Mouse (Mus musculus): Measurements from ENCODE around the gene Ephb1. TPM values are rescaled to one million over a fixed set of nuclear protein-coding genes. Genes with fewer than 3 reads are reported as not detected.

Ephb1 gene
- polyA plus RNA-seq, 1 experiment from 2014 or later, result 1.7 TPM

DNA sequence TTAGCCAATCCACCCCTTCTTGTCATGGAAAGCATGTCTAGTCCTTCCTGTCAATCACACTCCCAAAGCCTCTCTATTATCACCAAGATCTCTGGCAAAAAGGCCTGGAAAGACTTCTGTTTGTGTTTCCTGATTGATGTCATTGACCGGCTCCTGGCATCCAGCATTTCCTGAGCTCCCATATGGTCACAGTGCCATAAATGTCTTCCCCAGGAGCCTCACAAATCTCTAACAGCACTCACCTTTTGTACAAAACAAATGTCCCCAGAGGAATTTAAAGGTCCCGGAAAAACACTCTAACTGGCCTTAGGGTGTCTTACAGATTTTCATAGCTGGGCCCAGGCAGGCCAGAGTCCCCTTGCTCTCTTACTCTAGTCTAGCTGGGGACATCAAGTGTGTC lies 112.9 kb downstream of the Ephb1 start:
- ATAC-seq (ENCODE audit: insufficient number of reproducible peaks, insufficient read depth, low FRiP score, low read depth), result no peak
- no peak overlapping the region for H3K4me2 ChIP-seq (ENCODE audit: low read length)
- H3K36me3 ChIP-seq (ENCODE audit: control insufficient read depth, insufficient read depth, low read length), result no peaks in the 10 kb centered on the region
- no peaks in the 10 kb centered on the region for H3K9me3 ChIP-seq (ENCODE audit: control insufficient read depth, low read length)
- no peak overlapping the region for H3K4me3 ChIP-seq (ENCODE audit: control insufficient read depth in 1 of 2, insufficient read depth in 1 of 2, low read depth in 1 of 2, low read length in 2 of 2)
- no peaks in the 10 kb centered on the region for H3K4me1 ChIP-seq (ENCODE audit: control insufficient read depth in 2 of 2, insufficient read depth in 2 of 2, low read length in 2 of 2)
- H3K27ac ChIP-seq (replicated peaks in 1 of 2; ENCODE audit: control insufficient read depth in 1 of 2, insufficient read depth in 1 of 2, low read depth in 2 of 2, low read length in 2 of 2), result no peak overlapping the region
- 70% methylated on average over 2 of the region's 2 CpGs for WGBS
- H3K9ac ChIP-seq (ENCODE audit: low read length), result no peak overlapping the region
- H3K27me3 ChIP-seq (ENCODE audit: control insufficient read depth, insufficient read depth, low read length), result peaks cover 15% of the 10 kb centered on the region

DNA sequence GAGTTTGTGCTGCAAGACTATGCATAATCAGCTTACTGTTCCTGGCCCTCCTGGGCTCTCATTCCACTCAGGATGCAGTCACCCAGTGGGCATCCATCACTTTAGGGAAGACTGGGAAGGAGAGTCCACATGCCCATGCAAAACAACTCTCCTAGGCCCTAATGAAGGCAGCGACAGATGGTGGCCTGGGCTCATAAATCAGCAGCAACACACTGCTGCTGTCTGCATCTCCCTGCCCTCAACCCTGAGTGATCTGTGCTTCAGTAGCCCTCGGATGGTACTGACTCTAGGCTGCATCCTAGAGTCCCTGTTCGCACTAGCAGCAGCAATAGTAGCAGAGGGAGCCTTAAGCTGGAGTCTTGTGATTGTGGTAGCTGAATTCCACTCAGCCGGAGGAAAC lies 114.3 kb downstream of the Ephb1 start:
- peaks cover 12% of the 10 kb centered on the region; the same call in 1 of the 2 replicates for H3K27me3 ChIP-seq (ENCODE audit: control insufficient read depth, insufficient read depth, low read length)
- WGBS, result 77% methylated on average over 4 of the region's 4 CpGs

DNA sequence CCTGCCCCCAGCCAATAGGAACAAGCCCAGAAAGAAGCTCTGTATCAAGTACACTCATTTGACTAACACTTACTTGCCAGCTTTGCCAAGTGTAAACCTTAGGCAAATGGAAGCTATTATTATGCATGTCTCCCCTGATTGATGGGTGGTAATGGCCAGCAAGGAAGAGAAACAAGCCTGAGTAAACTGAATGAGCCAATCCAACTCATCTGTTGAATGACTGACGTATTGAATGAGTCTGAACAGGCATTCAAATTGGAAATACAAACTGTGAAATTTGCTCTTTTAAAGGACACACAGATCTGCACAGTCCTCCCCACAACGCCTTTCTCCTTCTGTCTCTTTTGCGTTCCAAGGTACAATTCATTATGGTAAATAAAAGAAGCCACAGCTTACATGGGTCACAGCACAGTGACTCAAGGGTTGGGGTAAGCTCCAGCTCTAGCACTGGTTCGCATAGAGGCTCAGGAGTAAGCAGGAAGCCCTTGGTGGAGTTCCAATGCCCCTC lies 119.0 kb downstream of the Ephb1 start:
- Histone ChIP-seq H3K36me3 (ENCODE audit: control insufficient read depth, insufficient read depth, low read length) (no peaks in the 10 kb centered on the region), H3K9me3 (ENCODE audit: control insufficient read depth, low read length) (no peaks in the 10 kb centered on the region), H3K9ac (ENCODE audit: low read length) (no peak overlapping the region), H3K4me3 (ENCODE audit: control insufficient read depth in 1 of 2, insufficient read depth in 1 of 2, low read depth in 1 of 2, low read length in 2 of 2) (no peak overlapping the region), H3K27ac (replicated peaks in 1 of 2; ENCODE audit: control insufficient read depth in 1 of 2, insufficient read depth in 1 of 2, low read depth in 2 of 2, low read length in 2 of 2) (no peak overlapping the region), H3K4me1 (ENCODE audit: control insufficient read depth in 2 of 2, insufficient read depth in 2 of 2, low read length in 2 of 2) (no peaks in the 10 kb centered on the region), H3K4me2 (ENCODE audit: low read length) (no peak overlapping the region), H3K27me3 (ENCODE audit: control insufficient read depth, insufficient read depth, low read length) (no peaks in the 10 kb centered on the region)
- no peak for ATAC-seq (ENCODE audit: insufficient number of reproducible peaks, insufficient read depth, low FRiP score, low read depth)
- WGBS, result 78% methylated on average over 4 of the region's 4 CpGs

More for the DNA sequence above, 114.3 kb downstream of the Ephb1 start:
- H3K36me3 ChIP-seq (ENCODE audit: control insufficient read depth, insufficient read depth, low read length), result no peaks in the 10 kb centered on the region
- no peaks in the 10 kb centered on the region for H3K9me3 ChIP-seq (ENCODE audit: control insufficient read depth, low read length)
- no peak overlapping the region for H3K4me2 ChIP-seq (ENCODE audit: low read length)
- no peak overlapping the region for H3K27ac ChIP-seq (replicated peaks in 1 of 2; ENCODE audit: control insufficient read depth in 1 of 2, insufficient read depth in 1 of 2, low read depth in 2 of 2, low read length in 2 of 2)
- H3K9ac ChIP-seq (ENCODE audit: low read length), result no peak overlapping the region
- ATAC-seq (ENCODE audit: insufficient number of reproducible peaks, insufficient read depth, low FRiP score, low read depth), result no peak
- H3K4me3 ChIP-seq (ENCODE audit: control insufficient read depth in 1 of 2, insufficient read depth in 1 of 2, low read depth in 1 of 2, low read length in 2 of 2), result no peak overlapping the region
- no peaks in the 10 kb centered on the region for H3K4me1 ChIP-seq (ENCODE audit: control insufficient read depth in 2 of 2, insufficient read depth in 2 of 2, low read length in 2 of 2)

DNA sequence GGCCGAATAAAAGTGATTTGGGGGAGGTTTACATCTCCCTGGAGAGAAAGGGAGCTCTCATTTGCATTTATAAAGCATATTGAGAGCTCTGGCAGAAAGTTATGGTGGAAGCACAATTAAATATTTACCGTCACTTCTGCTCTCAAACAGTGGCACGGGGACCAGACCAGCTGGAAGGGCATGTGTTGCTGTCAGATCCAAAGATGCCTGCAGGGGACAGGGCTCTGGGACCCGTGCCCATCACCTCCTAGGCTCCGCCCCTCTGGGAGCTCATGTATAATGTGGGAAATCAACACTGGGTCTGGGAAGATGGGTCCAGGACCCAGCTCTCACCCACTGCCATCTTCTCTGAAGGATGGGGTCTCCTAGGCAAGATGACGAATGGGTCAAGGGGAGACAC lies 123.2 kb downstream of the Ephb1 start:
- no peak overlapping the region for H3K4me3 ChIP-seq (ENCODE audit: control insufficient read depth in 1 of 2, insufficient read depth in 1 of 2, low read depth in 1 of 2, low read length in 2 of 2)

DNA sequence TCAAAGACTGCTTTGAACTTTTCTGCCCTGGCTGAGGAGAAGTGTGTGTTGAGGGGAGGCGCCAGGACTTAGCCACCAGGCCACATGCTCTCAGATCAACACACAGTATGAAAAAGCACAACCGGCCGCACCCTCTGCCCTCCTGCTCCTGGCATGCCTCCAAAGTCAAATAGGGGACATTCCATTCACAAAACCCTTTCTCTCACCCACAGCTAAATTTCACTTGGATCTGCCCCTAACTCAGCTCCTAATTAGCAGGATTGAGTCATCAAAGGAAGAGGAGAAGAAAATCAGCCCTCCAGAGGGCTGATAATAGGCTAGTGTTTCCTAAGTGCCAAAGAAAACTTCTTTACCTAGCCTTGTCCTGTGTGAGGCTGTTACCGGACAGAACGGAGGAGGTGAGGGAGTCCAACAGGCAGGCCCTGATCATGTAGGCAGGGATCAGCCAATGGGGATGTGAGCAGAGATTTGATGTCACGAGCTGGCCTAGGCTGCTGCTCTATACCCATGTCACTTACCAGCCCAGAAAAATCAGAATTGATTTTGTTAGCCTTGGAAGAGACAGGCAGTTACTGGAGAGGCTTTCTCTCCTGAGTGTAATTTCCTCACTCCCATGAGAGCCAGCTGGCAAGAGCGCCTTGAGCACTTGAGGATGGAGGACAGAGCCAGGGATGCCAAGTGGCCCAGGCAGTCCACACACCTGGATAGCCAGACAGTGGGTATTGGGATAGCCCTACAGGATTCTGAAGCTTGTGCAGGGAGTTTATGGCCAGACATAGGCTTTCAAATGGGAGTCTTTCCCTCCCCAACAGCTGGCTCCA lies 137.5 kb downstream of the Ephb1 start:
- Histone ChIP-seq H3K27ac (replicated peaks in 1 of 2; ENCODE audit: control insufficient read depth in 1 of 2, insufficient read depth in 1 of 2, low read depth in 2 of 2, low read length in 2 of 2) (no peak overlapping the region), H3K9ac (ENCODE audit: low read length) (no peak overlapping the region), H3K4me3 (ENCODE audit: control insufficient read depth in 1 of 2, insufficient read depth in 1 of 2, low read depth in 1 of 2, low read length in 2 of 2) (no peak overlapping the region), H3K4me1 (ENCODE audit: control insufficient read depth in 2 of 2, insufficient read depth in 2 of 2, low read length in 2 of 2) (peaks cover 0 to 4% of the 10 kb centered on the region in 2 experiments; a peak in 3 of 4 replicates), H3K4me2 (ENCODE audit: low read length) (no peak overlapping the region), H3K27me3 (ENCODE audit: control insufficient read depth, insufficient read depth, low read length) (no peaks in the 10 kb centered on the region; the same call in none of the 2 replicates), H3K36me3 (ENCODE audit: control insufficient read depth, insufficient read depth, low read length) (no peaks in the 10 kb centered on the region), H3K9me3 (ENCODE audit: control insufficient read depth, low read length) (no peaks in the 10 kb centered on the region)
- no peak for ATAC-seq (ENCODE audit: insufficient number of reproducible peaks, insufficient read depth, low FRiP score, low read depth)
- WGBS, result 39% methylated on average over 7 of the region's 7 CpGs

More for the DNA sequence above, 123.2 kb downstream of the Ephb1 start:
- no peak overlapping the region for H3K4me2 ChIP-seq (ENCODE audit: low read length)
- H3K4me1 ChIP-seq (ENCODE audit: control insufficient read depth in 2 of 2, insufficient read depth in 2 of 2, low read length in 2 of 2), result no peaks in the 10 kb centered on the region
- no peaks in the 10 kb centered on the region for H3K9me3 ChIP-seq (ENCODE audit: control insufficient read depth, low read length)
- H3K9ac ChIP-seq (ENCODE audit: low read length), result no peak overlapping the region
- H3K36me3 ChIP-seq (ENCODE audit: control insufficient read depth, insufficient read depth, low read length), result no peaks in the 10 kb centered on the region
- H3K27ac ChIP-seq (replicated peaks in 1 of 2; ENCODE audit: control insufficient read depth in 1 of 2, insufficient read depth in 1 of 2, low read depth in 2 of 2, low read length in 2 of 2), result no peak overlapping the region
- ATAC-seq (ENCODE audit: insufficient number of reproducible peaks, insufficient read depth, low FRiP score, low read depth), result no peak
- WGBS, result 64% methylated on average over 6 of the region's 6 CpGs
- 0 out of 2 replicates have a peak, but pooled peaks cover 3% of the 10 kb centered on the region for H3K27me3 ChIP-seq (ENCODE audit: control insufficient read depth, insufficient read depth, low read length)

DNA sequence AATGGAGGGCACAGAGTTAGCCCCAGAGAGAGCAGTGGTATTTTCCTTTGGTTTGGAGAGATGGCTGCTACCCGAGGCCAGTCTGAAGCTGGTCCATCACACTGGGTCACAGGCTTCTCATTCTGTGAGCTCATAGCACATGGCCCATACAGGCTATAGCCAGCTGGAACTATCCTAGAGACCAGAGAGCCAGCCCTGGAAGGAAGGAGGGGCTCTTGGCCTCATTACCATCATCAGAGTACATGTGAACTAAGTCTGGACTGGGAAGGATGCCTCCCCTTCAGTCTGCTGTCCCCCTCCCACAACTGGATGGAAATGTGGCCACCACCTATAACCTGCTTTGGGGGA lies 142.5 kb downstream of the Ephb1 start:
- Histone ChIP-seq H3K4me3 (ENCODE audit: control insufficient read depth in 1 of 2, insufficient read depth in 1 of 2, low read depth in 1 of 2, low read length in 2 of 2) (no peak overlapping the region), H3K4me2 (ENCODE audit: low read length) (no peak overlapping the region), H3K27me3 (ENCODE audit: control insufficient read depth, insufficient read depth, low read length) (no peaks in the 10 kb centered on the region; the same call in 1 of the 2 replicates), H3K9ac (ENCODE audit: low read length) (no peak overlapping the region), H3K36me3 (ENCODE audit: control insufficient read depth, insufficient read depth, low read length) (no peaks in the 10 kb centered on the region), H3K9me3 (ENCODE audit: control insufficient read depth, low read length) (no peaks in the 10 kb centered on the region), H3K27ac (replicated peaks in 1 of 2; ENCODE audit: control insufficient read depth in 1 of 2, insufficient read depth in 1 of 2, low read depth in 2 of 2, low read length in 2 of 2) (no peak overlapping the region), H3K4me1 (ENCODE audit: control insufficient read depth in 2 of 2, insufficient read depth in 2 of 2, low read length in 2 of 2) (peaks cover 0 to 4% of the 10 kb centered on the region in 2 experiments; a peak in 3 of 4 replicates)
- no peak for ATAC-seq (ENCODE audit: insufficient number of reproducible peaks, insufficient read depth, low FRiP score, low read depth)
- WGBS, result 42% methylated on average over 1 of the region's 1 CpGs

DNA sequence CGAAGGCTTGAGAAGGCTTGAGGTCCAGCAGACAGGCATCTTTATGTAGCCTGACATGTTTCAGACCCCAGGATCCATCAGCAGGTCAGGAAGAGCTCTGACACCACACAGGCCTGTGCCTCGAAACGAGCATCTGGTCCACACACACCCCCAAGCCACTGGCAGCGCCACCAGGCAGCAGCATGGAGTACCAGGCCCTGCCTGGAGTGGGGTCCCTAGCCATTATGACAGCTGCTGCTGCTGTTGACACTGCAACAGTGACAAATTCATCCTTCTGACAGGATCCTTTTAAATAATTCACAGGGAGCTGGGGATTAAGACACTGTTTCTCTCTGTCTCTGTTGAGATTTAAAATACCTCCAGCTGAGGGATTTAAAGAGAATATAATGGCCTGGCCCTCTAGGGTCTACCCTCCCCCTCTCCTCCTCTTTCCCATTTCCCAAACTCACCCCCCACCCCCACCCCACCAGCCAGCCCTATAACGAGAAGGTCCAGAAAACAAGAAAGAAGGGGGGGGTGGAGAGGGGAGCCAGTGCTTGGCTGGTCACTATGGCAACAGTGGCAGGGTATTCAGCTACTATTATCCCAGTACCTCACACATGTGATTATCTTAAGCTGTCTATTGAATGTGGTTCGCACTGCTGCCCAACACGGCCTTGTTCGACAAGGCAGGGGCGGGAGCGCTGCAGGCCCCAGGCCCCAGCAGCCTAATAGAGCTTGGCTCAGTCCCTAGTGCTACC lies 143.0 kb downstream of the Ephb1 start:
- Histone ChIP-seq H3K4me1 (ENCODE audit: control insufficient read depth in 2 of 2, insufficient read depth in 2 of 2, low read length in 2 of 2) (peaks cover 0 to under 1% of the 10 kb centered on the region in 2 experiments; a peak in 3 of 4 replicates), H3K27ac (replicated peaks in 1 of 2; ENCODE audit: control insufficient read depth in 1 of 2, insufficient read depth in 1 of 2, low read depth in 2 of 2, low read length in 2 of 2) (no peak overlapping the region), H3K36me3 (ENCODE audit: control insufficient read depth, insufficient read depth, low read length) (no peaks in the 10 kb centered on the region), H3K27me3 (ENCODE audit: control insufficient read depth, insufficient read depth, low read length) (no peaks in the 10 kb centered on the region; the same call in 1 of the 2 replicates), H3K4me3 (ENCODE audit: control insufficient read depth in 1 of 2, insufficient read depth in 1 of 2, low read depth in 1 of 2, low read length in 2 of 2) (no peak overlapping the region), H3K4me2 (ENCODE audit: low read length) (no peak overlapping the region), H3K9me3 (ENCODE audit: control insufficient read depth, low read length) (no peaks in the 10 kb centered on the region), H3K9ac (ENCODE audit: low read length) (no peak overlapping the region)
- 37% methylated on average over 10 of the region's 10 CpGs for WGBS
- ATAC-seq (ENCODE audit: insufficient number of reproducible peaks, insufficient read depth, low FRiP score, low read depth), result no peak

Data from heart, embryonic 14.5 days (tissue).